Mouse (Mus musculus) neural tube, embryonic 13.5 days (tissue): Measurements from ENCODE around the gene Mapk8ip1. TPM values are rescaled to one million over a fixed set of nuclear protein-coding genes. Genes with fewer than 3 reads are reported as not detected.
A peak's percentile ranks its signal among the peaks of the same experiment; 100 is the strongest.

Experiments
- ATAC-seq: fragments of 200-750 bp; cut with Nextera tagmentation; 2 replicates; pipeline ENCODE4 v1.8.0; 2017; ENCODE audit warnings: low read depth, mild to moderate bottlenecking, moderate TSS enrichment, moderate library complexity
- H3K27ac ChIP-seq: fragments of 300-500 bp; sonication (generic); replicated peaks from 2 replicates; pipeline ENCODE4 v1.5.1; 2015; ENCODE audit warnings: moderate library complexity, mild to moderate bottlenecking, inconsistent platforms
- H3K27me3 ChIP-seq: fragments of 300-500 bp; sonication (generic); 2 replicates; pipeline ENCODE4 v1.6.1; 2015; ENCODE audit warnings: mild to moderate bottlenecking, inconsistent platforms
- H3K36me3 ChIP-seq: fragments of 300-500 bp; sonication (generic); 2 replicates; pipeline ENCODE4 v1.6.1; 2015; ENCODE audit warnings: mild to moderate bottlenecking, inconsistent platforms
- H3K4me1 ChIP-seq: fragments of 300-500 bp; sonication (generic); replicated peaks from 2 replicates; pipeline ENCODE4 v1.6.1; 2015; ENCODE audit warnings: inconsistent platforms
- H3K4me2 ChIP-seq: fragments of 300-500 bp; sonication (generic); 2 replicates; pipeline ENCODE4 v1.6.1; 2015; ENCODE audit warnings: inconsistent platforms, mild to moderate bottlenecking, moderate library complexity
- H3K4me3 ChIP-seq: fragments of 300-500 bp; sonication (generic); 2 replicates; pipeline ENCODE4 v1.5.1; 2015; ENCODE audit warnings: mild to moderate bottlenecking, inconsistent platforms
- H3K9ac ChIP-seq: fragments of 300-500 bp; sonication (generic); 2 replicates; pipeline ENCODE4 v1.6.1; 2015; ENCODE audit warnings: moderate library complexity, mild to moderate bottlenecking, inconsistent platforms
- H3K9me3 ChIP-seq: fragments of 300-500 bp; sonication (generic); 2 replicates; pipeline ENCODE4 v1.6.1; 2016; ENCODE audit warnings: inconsistent platforms
- WGBS: fragments of 180-500 bp; shearing (Covaris S2); methylation state at CpG from one replicate; pipeline ENCODE4 v1.1.7; 2015; 5-methylcytosine and 5-hydroxymethylcytosine counted together
- polyA plus RNA-seq: library from polyadenylated mRNA; unstranded; fragments of >200 nt; fragmentation: Nextera tagmentation; extraction: Ambion mirVana; gene quantifications from 2 replicates; pipeline ENCODE4 v1.2.1, GENCODE M21; 2015

The Mapk8ip1 gene
- polyA plus RNA-seq, 1 experiment from 2014 or later, result 152 TPM

DNA sequence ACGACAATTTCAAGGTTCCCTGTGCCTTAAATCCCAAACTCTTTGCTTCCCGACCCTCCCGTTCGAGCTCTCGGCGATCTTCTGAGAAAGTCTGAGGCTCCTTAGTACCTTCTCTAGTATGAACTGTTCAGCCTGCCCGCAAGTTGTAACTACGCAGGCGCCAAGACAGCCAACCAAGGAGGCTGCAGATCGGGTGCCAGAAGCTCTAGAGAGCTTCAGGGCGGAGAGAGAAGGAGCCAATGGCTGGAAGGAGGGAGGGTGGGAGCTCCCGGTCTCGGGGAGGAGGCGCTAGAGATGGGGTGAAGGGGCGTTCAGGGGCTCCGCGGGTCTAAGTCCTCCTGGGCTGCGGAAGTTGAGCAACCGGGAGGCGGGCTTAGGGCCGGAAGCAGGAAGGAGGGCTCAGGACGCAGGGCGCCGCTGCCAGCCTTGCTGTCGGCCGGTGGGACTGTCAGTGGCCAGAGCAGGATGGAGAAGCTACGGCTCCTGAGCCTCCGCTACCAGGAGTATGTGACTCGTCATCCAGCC lies 25.9 kb downstream of the Mapk8ip1 start:
- H3K27ac ChIP-seq, result peak overlapping the region; percentile 86
- H3K4me2 ChIP-seq, result peak overlapping the region; percentile 98
- H3K9ac ChIP-seq, result peak overlapping the region; percentile 85
- H3K4me1 ChIP-seq, result peaks cover 55% of the 10 kb centered on the region
- peaks cover 32% of the 10 kb centered on the region for H3K36me3 ChIP-seq
- no peaks in the 10 kb centered on the region for H3K9me3 ChIP-seq
- H3K27me3 ChIP-seq, result peaks cover 25% of the 10 kb centered on the region
- H3K4me3 ChIP-seq, result peak overlapping the region; percentile 85
- peak; percentile 92 for ATAC-seq
- 0% methylated on average over 29 of the region's 29 CpGs for WGBS

DNA sequence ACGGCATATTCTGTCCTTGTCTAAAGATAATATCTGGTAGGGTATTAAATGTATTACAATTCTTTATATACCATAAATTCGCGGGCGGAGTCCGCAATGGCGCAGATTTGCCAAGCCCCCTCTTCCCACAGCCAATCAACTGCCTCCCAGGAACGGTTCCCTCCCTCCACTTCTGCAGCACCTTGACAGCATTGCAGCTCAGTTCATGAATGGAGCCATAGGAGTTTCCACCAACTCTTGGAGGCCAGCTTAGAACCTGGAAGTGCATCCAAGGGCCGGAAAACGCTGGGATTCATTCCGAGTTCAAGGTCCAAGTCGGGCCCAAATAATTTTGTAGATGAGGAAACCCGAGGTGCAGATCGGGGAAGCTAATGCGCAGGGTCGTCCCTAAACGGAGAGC lies 26.5 kb downstream of the Mapk8ip1 start, which contains the start of the genes Pex16 and Large2:
Gene Pex16 (plus strand): TSS at position 163 of the 400 bp plus-strand sequence.
Gene Large2 (minus strand): TSS at position 356 of the 400 bp plus-strand sequence.
- H3K4me1 ChIP-seq, result peaks cover 56% of the 10 kb centered on the region
- 3% methylated on average over 16 of the region's 16 CpGs for WGBS
- peak; percentile 54 for ATAC-seq

DNA sequence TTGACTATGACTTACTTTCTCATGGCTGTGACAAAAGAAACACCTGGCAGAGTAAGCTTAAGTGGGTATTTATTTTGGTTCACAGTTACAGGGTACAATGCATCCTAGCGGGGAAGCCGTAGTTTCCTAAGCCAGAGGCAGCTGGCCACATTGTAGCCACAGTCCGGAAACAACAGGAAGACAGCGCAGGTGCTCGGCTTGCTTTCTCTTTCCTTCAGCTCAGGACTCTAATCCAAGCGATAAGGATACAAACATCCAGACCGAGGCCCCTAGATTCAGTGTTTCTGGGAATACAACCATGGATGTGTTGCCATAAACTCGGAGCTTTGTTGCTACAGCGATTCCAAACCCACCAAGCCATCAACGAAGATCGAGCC lies 27.6 kb downstream of the Mapk8ip1 start:
- no peak overlapping the region for H3K4me3 ChIP-seq
- H3K4me1 ChIP-seq, result peaks cover 56% of the 10 kb centered on the region
- H3K27me3 ChIP-seq, result peaks cover 41% of the 10 kb centered on the region
- no peak overlapping the region for H3K4me2 ChIP-seq
- H3K9ac ChIP-seq, result no peak overlapping the region
- ATAC-seq, result no peak
- peaks cover 15% of the 10 kb centered on the region for H3K36me3 ChIP-seq
- 69% methylated on average over 11 of the region's 11 CpGs for WGBS
- H3K9me3 ChIP-seq, result no peaks in the 10 kb centered on the region
- no peak overlapping the region for H3K27ac ChIP-seq

More for the DNA sequence above, 26.5 kb downstream of the Mapk8ip1 start, which contains the start of the genes Pex16 and Large2:
- H3K4me2 ChIP-seq, result peak within 1 kb of the TSS; percentile 98
- H3K4me3 ChIP-seq, result peak within 1 kb of the TSS; percentile 85
- peak within 1 kb of the TSS; percentile 85 for H3K9ac ChIP-seq
- H3K27me3 ChIP-seq, result peaks cover 31% of the 10 kb centered on the region
- H3K36me3 ChIP-seq, result peaks cover 26% of the 10 kb centered on the region
- no peaks in the 10 kb centered on the region for H3K9me3 ChIP-seq
- H3K27ac ChIP-seq, result peak within 1 kb of the TSS; percentile 86

DNA sequence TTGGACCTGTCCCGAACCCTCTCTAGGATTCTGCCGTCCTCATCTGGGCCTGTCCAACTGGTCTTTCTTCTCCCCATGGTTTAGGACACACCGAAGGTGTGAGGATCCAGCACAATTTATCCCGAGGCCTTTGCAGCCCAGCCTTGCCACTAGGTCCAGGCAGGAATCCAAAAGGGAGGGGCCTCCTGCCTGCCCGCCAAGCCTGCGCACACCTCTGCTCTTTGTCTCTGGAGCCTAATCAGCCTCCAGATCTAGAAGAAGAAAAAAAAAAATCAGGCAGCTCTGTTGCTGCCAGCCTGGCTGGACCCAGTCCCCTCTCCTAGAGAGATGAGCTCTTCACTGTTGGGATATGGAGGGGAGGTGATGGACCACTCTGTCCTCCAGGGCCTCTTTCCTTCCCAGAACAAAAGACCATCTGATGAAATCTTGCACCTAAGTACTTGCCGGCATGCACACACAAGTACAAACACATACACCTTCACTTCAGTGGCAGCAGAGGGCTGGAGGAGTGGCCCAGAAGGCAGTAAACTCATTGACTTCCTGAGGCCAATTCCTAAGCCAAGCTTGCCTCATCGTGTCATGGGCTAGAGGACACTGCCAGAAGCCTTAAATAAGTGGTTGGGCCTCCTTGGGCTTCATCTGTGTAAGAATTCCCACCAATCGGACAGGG lies 28.2 kb downstream of the Mapk8ip1 start:
- whole genome bisulfite sequencing, result 37% methylated on average over 9 of the region's 9 CpGs

DNA sequence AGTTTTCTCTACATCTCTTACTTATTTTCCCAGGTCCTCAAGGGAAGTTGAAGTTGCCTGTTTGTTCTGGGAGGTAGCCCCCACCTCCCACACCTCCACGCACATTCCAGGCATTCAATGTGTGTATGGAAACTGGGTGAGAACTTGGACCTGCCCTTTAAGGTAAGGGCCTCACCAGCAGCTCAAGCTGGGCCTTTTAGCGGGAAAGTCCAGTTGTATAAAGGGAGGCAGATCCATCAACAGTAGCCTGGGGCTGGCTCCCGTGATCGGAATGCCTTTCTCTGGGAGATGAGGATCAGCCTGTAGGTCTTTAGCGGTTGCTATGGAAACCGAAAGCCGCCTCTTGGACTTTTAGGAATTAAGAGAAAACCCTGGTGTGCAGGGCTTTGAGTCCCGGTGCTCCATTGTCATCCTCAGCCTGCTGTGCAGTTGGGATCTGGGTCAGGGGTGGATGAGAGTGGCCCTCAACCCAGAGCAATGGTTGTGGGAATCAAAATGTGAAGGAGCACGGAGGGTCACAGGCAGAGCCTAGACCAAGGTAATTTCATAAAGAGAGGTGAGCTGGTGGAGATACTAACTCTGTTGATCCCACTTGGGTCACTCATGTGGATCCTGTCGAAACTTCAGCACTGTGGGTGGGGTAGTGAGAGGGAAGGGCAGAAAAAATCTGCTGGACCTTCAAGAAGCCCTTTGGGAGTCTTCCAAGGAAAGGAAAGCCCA lies 28.9 kb downstream of the Mapk8ip1 start:
- no peak overlapping the region for H3K9ac ChIP-seq
- ATAC-seq, result no peak
- H3K4me2 ChIP-seq, result no peak overlapping the region
- H3K4me1 ChIP-seq, result peaks cover 56% of the 10 kb centered on the region
- H3K36me3 ChIP-seq, result peaks cover 2% of the 10 kb centered on the region; the same call in 1 of the 2 replicates
- 12% methylated on average over 10 of the region's 10 CpGs for WGBS
- H3K4me3 ChIP-seq, result no peak overlapping the region
- H3K9me3 ChIP-seq, result no peaks in the 10 kb centered on the region
- peaks cover 41% of the 10 kb centered on the region for H3K27me3 ChIP-seq
- peak overlapping the region; percentile 6; the same call in 1 of the 2 replicates for H3K27ac ChIP-seq

More for the DNA sequence above, 28.2 kb downstream of the Mapk8ip1 start:
- no peak overlapping the region for H3K4me3 ChIP-seq
- no peak for ATAC-seq
- H3K9me3 ChIP-seq, result no peaks in the 10 kb centered on the region
- H3K9ac ChIP-seq, result no peak overlapping the region
- H3K27me3 ChIP-seq, result peaks cover 41% of the 10 kb centered on the region
- H3K36me3 ChIP-seq, result peaks cover 9% of the 10 kb centered on the region
- no peak overlapping the region for H3K4me2 ChIP-seq
- H3K27ac ChIP-seq, result peak overlapping the region; percentile 6; the same call in 1 of the 2 replicates
- peaks cover 56% of the 10 kb centered on the region for H3K4me1 ChIP-seq

DNA sequence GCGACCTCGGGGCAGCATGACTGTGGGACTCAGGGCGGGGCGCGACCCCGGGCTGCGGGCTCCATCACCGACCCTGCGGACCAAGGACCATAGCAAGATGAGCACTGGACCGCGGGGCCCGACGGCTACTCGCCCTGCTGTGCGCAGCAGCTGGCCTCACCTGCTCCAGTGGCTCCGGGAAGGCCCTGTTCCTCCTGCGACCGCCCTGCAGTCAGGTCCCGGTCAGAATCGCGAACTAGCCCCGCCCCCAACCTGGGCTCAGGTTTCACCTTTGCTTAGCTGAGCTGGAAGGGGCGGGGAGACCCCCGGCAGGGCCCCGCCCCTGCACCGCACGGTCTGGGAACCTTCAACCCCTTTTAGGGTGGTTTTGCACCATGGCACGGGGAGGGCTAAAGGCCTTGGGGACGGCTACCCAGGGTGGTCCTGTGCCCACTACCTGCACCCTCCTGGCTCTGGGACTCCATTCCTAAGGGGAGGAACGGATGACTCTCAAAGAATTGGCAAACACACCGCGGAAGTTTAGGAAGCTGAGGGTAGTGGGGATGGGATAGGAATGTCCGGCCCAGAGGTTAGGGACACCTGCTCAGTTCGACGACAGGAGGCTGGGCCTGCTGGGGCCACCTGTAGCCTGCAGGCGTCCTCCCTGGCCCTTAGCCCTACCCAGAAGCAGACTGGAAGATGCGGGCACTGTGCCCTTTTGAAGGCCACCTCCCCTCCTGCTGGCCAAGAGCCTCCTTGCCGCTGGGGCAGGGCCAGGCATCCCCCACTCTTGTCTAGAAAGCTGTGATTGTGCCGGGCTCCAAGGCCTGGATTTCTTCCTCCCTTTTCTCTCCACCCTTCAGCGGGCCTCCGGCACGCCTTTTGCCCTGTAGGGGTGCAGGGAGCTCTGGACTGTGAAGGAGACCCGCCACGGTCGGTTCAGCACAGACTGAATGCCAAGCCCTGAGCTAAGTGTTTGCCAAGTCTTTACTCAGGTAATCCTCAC lies 29.9 kb downstream of the Mapk8ip1 start:
- H3K9ac ChIP-seq, result peak overlapping the region; percentile 60
- H3K9me3 ChIP-seq, result no peaks in the 10 kb centered on the region
- peak overlapping the region; percentile 30 for H3K4me3 ChIP-seq
- no peaks in the 10 kb centered on the region for H3K36me3 ChIP-seq
- no peak overlapping the region for H3K27ac ChIP-seq
- no peak for ATAC-seq
- peaks cover 52% of the 10 kb centered on the region for H3K4me1 ChIP-seq
- WGBS, result 2% methylated on average over 45 of the region's 45 CpGs
- H3K4me2 ChIP-seq, result peak overlapping the region; percentile 54
- peaks cover 41% of the 10 kb centered on the region for H3K27me3 ChIP-seq

DNA sequence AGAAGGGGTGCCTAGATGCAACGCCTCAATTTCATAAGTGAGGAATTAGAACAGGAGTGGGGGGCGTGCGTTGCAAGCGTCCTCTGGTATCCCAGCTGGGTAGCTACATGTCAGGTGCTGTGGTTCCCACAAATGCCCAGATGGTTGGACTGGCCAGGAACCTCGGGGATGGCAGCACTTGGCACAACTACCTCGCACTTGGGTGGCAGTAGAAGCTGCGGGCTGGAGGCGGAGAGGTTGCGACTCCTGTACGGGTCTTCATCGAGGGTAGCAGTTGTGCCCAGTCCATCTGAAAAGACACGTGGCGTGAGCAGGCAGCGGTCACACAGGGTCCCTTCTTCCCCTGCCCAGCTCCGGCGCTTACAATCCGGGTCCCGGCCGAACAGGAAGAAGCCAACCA lies 30.7 kb downstream of the Mapk8ip1 start:
- ATAC-seq, result no peak
- Histone ChIP-seq H3K27ac (no peak overlapping the region), H3K4me3 (peak overlapping the region; percentile 30), H3K9ac (peak overlapping the region; percentile 60), H3K4me2 (peak overlapping the region; percentile 54), H3K36me3 (no peaks in the 10 kb centered on the region), H3K4me1 (peaks cover 46% of the 10 kb centered on the region), H3K9me3 (no peaks in the 10 kb centered on the region), H3K27me3 (peaks cover 41% of the 10 kb centered on the region)
- 15% methylated on average over 19 of the region's 19 CpGs for WGBS

DNA sequence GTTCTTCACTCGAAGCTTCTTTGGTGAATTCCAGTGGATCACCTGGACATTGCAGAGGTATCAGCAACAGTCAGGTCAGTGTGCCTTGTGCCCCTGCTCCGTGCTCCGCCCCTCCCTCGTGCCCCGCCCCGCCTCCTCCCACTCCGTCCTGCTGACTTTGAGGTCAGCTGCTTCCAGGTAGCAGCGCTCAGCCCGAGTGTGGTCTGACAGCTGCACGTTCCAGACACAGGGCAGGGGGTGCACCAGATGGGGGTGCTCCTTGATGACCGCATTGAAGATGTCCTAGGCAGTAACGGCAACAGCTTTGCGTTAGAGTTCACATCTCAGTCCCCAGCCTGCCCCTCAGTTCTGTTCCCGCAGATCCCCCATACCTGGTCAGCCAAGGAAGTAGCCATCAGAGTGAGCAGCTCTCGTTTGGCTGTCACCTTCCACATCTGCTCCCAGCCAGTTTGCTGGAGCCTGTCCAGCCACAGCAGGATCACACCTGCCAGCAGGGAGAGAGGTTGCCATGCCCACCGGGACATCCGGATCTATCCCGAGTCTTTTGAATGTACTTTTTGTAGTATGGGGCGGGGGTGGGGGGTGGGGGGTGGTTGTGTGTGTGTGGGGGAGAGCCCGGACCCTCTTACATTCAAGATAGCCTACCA lies 33.6 kb downstream of the Mapk8ip1 start:
- peaks cover 25% of the 10 kb centered on the region for H3K4me1 ChIP-seq
- peaks cover 40% of the 10 kb centered on the region for H3K27me3 ChIP-seq
- H3K9ac ChIP-seq, result no peak overlapping the region
- H3K9me3 ChIP-seq, result no peaks in the 10 kb centered on the region
- no peak overlapping the region for H3K27ac ChIP-seq
- no peak overlapping the region for H3K4me3 ChIP-seq
- whole genome bisulfite sequencing, result 42% methylated on average over 20 of the region's 20 CpGs
- no peak overlapping the region for H3K4me2 ChIP-seq
- no peak for ATAC-seq
- peaks cover 22% of the 10 kb centered on the region for H3K36me3 ChIP-seq

DNA sequence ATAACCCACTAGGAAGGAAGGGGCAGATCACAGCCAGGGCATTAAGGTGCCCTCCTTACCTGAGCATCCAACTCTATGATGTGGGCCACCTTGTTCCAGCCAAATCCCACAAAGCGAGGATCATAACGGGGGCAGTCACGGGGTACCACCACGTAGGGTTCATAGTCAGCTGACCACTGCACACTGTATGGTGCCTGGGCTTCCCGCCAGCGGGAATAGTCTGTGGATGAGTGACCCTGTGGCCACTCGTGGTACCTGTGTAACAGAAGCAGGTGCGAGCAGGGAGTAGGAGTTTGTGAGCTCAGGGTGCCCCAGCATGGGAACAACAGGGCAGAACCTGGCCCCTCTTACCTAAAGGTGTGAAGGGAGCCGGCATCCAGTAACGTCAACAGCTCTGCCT lies 35.5 kb downstream of the Mapk8ip1 start:
- H3K27me3 ChIP-seq, result peaks cover 20% of the 10 kb centered on the region
- ATAC-seq, result no peak
- H3K4me1 ChIP-seq, result peaks cover 10% of the 10 kb centered on the region
- 91% methylated on average over 10 of the region's 10 CpGs for WGBS
- no peak overlapping the region for H3K4me2 ChIP-seq
- no peak overlapping the region for H3K27ac ChIP-seq
- H3K4me3 ChIP-seq, result no peak overlapping the region
- H3K36me3 ChIP-seq, result peaks cover 30% of the 10 kb centered on the region
- H3K9ac ChIP-seq, result no peak overlapping the region
- no peaks in the 10 kb centered on the region for H3K9me3 ChIP-seq

DNA sequence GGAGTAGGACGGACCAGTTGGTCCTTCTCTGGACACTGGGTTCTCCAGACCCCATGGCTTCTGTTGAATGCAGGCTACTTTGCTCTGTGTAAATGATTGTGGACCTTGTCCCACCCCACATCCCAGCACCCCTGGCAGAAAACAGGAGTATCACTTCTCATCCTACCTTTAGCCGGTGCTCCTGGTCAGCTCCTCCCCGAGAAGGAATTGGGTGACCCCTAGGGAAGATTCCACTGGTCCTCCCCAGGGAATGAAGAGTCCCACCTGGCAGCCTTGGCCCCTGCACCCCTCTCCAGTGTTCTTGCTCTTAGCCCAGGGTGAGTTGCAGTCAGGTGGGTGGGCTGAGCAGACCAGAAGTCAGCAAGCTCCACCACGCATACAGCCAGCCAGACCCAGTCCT lies 37.0 kb downstream of the Mapk8ip1 start:
- Histone ChIP-seq H3K9me3 (no peaks in the 10 kb centered on the region), H3K27ac (no peak overlapping the region), H3K4me2 (no peak overlapping the region), H3K36me3 (peaks cover 45% of the 10 kb centered on the region), H3K9ac (no peak overlapping the region), H3K4me3 (no peak overlapping the region), H3K27me3 (peaks cover 5% of the 10 kb centered on the region), H3K4me1 (peaks cover 15% of the 10 kb centered on the region)
- no peak for ATAC-seq
- 92% methylated on average over 4 of the region's 4 CpGs for WGBS

DNA sequence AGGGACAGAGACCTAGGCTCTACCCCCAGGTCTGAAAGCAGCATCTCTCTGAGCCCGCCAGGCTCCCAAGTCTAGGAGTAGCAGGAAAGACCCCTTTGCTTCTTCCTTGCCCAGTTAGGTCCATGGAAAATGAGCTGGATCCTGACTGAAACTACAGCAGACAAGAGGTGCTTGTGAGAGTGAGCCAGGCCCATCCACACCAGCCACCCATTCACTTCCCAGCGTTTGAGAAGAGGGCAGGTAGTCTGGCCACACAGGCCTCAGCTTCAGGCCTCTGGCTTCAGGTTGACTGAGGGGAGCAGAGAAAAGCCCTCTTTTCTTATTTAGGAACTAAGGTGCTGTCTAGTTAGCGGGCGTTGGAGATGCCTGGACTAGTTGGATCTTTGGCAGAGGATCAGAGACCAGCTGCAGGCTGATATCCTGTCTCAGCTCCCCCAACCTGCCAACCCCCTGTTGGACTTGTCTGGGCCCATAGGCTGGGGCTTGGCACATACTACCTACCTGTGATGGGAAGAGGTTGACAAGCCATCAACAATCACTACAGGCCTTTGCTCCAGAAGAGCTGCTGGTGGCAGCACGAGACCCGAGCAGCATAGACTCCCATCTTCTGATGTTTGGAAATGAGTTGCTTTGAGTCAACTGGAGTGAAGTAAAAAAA lies 38.4 kb downstream of the Mapk8ip1 start:
- H3K4me3 ChIP-seq, result no peak overlapping the region
- H3K9ac ChIP-seq, result no peak overlapping the region
- no peak overlapping the region for H3K4me2 ChIP-seq
- no peak for ATAC-seq
- WGBS, result 95% methylated on average over 6 of the region's 6 CpGs
- no peaks in the 10 kb centered on the region for H3K9me3 ChIP-seq
- no peaks in the 10 kb centered on the region for H3K27me3 ChIP-seq
- peaks cover 15% of the 10 kb centered on the region for H3K4me1 ChIP-seq
- H3K27ac ChIP-seq, result no peak overlapping the region
- peaks cover 59% of the 10 kb centered on the region for H3K36me3 ChIP-seq
